Mouse (Mus musculus) midbrain, embryonic 11.5 days (tissue): Measurements from ENCODE around the gene Galt. TPM values are rescaled to one million over a fixed set of nuclear protein-coding genes. Genes with fewer than 3 reads are reported as not detected.

Experiments used
- ATAC-seq: fragments of 200-750 bp; cut with Nextera tagmentation; 2 replicates; pipeline ENCODE4 v1.8.0; 2017; ENCODE audit warnings: moderate TSS enrichment, moderate library complexity; ENCODE audit not compliant: low FRiP score
- DNase-seq: peaks from one replicate; pipeline ENCODE4 v3.0.0; 2015; ENCODE audit warnings: low spot score; ENCODE audit errors: missing footprints
- H3K27ac ChIP-seq: fragments of 300-500 bp; sonication (generic); 2 replicates; pipeline ENCODE4 v1.5.1; 2014; ENCODE audit warnings: low read depth, low read length
- H3K27me3 ChIP-seq: fragments of 300-500 bp; sonication (generic); 2 replicates; pipeline ENCODE4 v1.6.1; 2014; ENCODE audit warnings: mild to moderate bottlenecking, low read length, moderate library complexity, mixed read lengths; ENCODE audit not compliant: control insufficient read depth, insufficient read depth
- H3K36me3 ChIP-seq: fragments of 300-500 bp; sonication (generic); 2 replicates; pipeline ENCODE4 v1.6.1; 2014; ENCODE audit warnings: mild to moderate bottlenecking, low read length, moderate library complexity, mixed read lengths; ENCODE audit not compliant: control insufficient read depth, insufficient read depth
- H3K4me1 ChIP-seq: fragments of 300-500 bp; sonication (generic); 2 replicates; pipeline ENCODE4 v1.6.1; 2014; ENCODE audit warnings: low read length; ENCODE audit not compliant: control insufficient read depth, insufficient read depth
- H3K4me2 ChIP-seq: fragments of 300-500 bp; sonication (generic); 2 replicates; pipeline ENCODE4 v1.6.1; 2014; ENCODE audit warnings: mild to moderate bottlenecking, moderate library complexity
- H3K4me3 ChIP-seq: fragments of 300-500 bp; sonication (generic); 2 replicates; pipeline ENCODE4 v1.5.1; 2014; ENCODE audit warnings: low read depth, low read length
- H3K9ac ChIP-seq: fragments of 300-500 bp; sonication (generic); 2 replicates; pipeline ENCODE4 v1.6.1; 2014; ENCODE audit warnings: low read length
- H3K9me3 ChIP-seq: fragments of 300-500 bp; sonication (generic); 2 replicates; pipeline ENCODE4 v1.6.1; 2016; ENCODE audit warnings: low read length; ENCODE audit not compliant: control insufficient read depth
- WGBS: fragments of 180-500 bp; shearing (Covaris S2); extraction: QIAGEN DNeasy Blood & Tissue Kit; methylation state at CpG from one replicate; pipeline ENCODE4 v1.1.7; 2014; 5-methylcytosine and 5-hydroxymethylcytosine counted together
- polyA plus RNA-seq: library from polyadenylated mRNA; unstranded; fragments of >200 nt; fragmentation: Nextera tagmentation; extraction: Ambion mirVana; gene quantifications from 2 replicates; pipeline ENCODE4 v1.2.1, GENCODE M21; 2014

Gene Galt
- polyA plus RNA-seq, 1 experiment from 2014 or later, result 19.5 TPM

DNA sequence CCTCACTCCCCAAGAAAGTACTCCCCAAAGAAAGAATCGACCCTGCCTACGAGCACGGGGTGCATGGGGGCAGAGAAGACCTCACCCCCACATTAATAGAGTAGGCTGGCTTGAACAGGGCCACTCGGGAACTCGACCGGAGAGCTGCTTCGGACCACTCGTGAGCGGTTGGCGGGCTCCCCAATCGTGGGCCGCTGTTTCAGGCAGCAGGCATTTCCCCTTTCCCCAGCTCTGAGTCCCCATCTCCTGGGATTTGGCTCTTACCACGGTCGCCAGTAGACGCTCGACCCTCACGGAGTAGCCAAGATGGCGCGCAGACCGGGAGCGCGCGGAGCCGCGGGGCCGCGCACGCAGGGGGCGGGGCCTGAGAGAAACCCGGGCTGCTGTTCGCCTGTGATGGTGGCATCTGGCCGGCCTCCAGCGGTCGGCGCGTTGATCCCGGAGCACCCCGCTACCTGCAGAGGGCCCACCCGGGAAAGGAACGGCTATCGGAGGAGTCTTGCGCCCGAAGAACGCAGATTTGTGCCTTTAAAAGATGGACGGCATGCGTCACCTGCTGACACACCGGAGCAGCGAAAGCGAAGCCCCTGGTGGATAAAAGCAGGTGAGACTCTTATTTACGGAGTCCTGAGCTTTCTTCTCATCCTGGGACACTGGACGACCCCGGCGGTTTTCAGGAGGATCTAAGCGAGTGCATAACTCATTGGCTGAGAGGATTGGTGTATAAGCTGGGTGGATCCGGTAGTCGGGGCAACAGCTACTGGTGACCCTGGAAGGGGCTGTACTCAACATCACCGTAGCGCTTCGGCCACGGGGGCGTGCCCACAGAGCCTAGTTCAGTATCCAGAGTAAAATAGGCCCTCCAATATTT is 41.6 kb upstream of the Galt start, which contains the start of gene Rpp25l:
Gene Rpp25l (minus strand): TSS at position 338 of the 871 bp plus-strand sequence.
- Histone ChIP-seq H3K9me3 (no peaks in the 10 kb centered on the region), H3K27me3 (no peaks in the 10 kb centered on the region), H3K4me2 (peak within 1 kb of the TSS; percentile 85), H3K9ac (peak within 1 kb of the TSS; percentile 97), H3K36me3 (0 out of 2 replicates have a peak, but pooled peaks cover 3% of the 10 kb centered on the region), H3K4me1 (peaks cover 22% of the 10 kb centered on the region), H3K27ac (peak within 1 kb of the TSS; percentile 40; the same call in 1 of the 2 replicates), H3K4me3 (peak within 1 kb of the TSS; percentile 84)
- DNase-seq (peak; percentile 100), ATAC-seq (peak; percentile 82)
- under 1% methylated on average over 61 of the region's 61 CpGs for WGBS

GRCm38 (mm10) chr4:41714276-41714675 is 40.8 kb upstream of the Galt start:
- WGBS, result 12% methylated on average over 8 of the region's 8 CpGs
- Histone ChIP-seq H3K9ac (no peak overlapping the region), H3K27ac (no peak overlapping the region), H3K4me3 (no peak overlapping the region; the same call in 1 of the 2 replicates), H3K36me3 (peaks cover 8% of the 10 kb centered on the region; the same call in 1 of the 2 replicates), H3K27me3 (no peaks in the 10 kb centered on the region), H3K4me2 (peak overlapping the region; percentile 85), H3K4me1 (peaks cover 22% of the 10 kb centered on the region), H3K9me3 (no peaks in the 10 kb centered on the region)
- peak; percentile 94 for DNase-seq
- no peak for ATAC-seq

- H3K4me3 ChIP-seq, result no peak overlapping the region
- peaks cover 22% of the 10 kb centered on the region for H3K4me1 ChIP-seq
- DNase-seq (peak; percentile 82), ATAC-seq (no peak)
- H3K27me3 ChIP-seq, result no peaks in the 10 kb centered on the region
- no peak overlapping the region for H3K4me2 ChIP-seq
- WGBS, result 81% methylated on average over 8 of the region's 8 CpGs
- no peak overlapping the region for H3K27ac ChIP-seq
- no peak overlapping the region for H3K9ac ChIP-seq
- H3K36me3 ChIP-seq, result peaks cover 11% of the 10 kb centered on the region; the same call in 1 of the 2 replicates
- no peaks in the 10 kb centered on the region for H3K9me3 ChIP-seq
Observed at GRCm38 (mm10) chr4:41715082-41715481, 39.9 kb upstream of the Galt start.

DNA sequence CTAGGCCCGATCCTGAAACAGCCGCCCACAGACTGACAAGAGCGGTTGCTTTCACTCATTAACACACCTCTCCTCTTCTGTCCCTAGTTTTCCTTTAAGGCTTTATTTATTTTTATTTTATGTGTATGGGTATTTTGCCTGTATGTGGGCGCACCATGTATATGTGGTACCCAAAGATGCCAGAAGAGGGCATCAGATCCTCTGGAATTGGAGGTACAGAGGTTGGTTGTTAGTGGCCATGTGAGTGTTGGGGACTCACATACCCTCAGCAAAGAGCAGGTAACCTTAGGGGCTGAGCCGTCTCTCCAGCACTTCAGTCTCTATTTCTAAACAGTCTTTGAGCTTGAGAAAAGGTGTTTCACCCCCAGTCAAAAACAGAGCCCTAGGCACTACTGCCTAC is 39.4 kb upstream of the Galt start:
- Histone ChIP-seq H3K9me3 (no peaks in the 10 kb centered on the region), H3K36me3 (peaks cover 11% of the 10 kb centered on the region; the same call in 1 of the 2 replicates), H3K27me3 (no peaks in the 10 kb centered on the region), H3K9ac (no peak overlapping the region), H3K27ac (no peak overlapping the region), H3K4me1 (peaks cover 22% of the 10 kb centered on the region), H3K4me2 (no peak overlapping the region), H3K4me3 (no peak overlapping the region)
- ATAC-seq, result no peak
- WGBS, result 88% methylated on average over 5 of the region's 5 CpGs
- peak; percentile 85 for DNase-seq

- Histone ChIP-seq H3K4me1 (peaks cover 19% of the 10 kb centered on the region), H3K4me3 (no peak overlapping the region), H3K9me3 (no peaks in the 10 kb centered on the region), H3K9ac (no peak overlapping the region), H3K27ac (no peak overlapping the region), H3K27me3 (no peaks in the 10 kb centered on the region), H3K4me2 (no peak overlapping the region), H3K36me3 (peaks cover 11% of the 10 kb centered on the region; the same call in 1 of the 2 replicates)
- peak; percentile 77 for DNase-seq
- ATAC-seq, result no peak
- WGBS, result 75% methylated on average over 6 of the region's 6 CpGs
Observed at GRCm38 (mm10) chr4:41716834-41717233, 38.2 kb upstream of the Galt start.

DNA sequence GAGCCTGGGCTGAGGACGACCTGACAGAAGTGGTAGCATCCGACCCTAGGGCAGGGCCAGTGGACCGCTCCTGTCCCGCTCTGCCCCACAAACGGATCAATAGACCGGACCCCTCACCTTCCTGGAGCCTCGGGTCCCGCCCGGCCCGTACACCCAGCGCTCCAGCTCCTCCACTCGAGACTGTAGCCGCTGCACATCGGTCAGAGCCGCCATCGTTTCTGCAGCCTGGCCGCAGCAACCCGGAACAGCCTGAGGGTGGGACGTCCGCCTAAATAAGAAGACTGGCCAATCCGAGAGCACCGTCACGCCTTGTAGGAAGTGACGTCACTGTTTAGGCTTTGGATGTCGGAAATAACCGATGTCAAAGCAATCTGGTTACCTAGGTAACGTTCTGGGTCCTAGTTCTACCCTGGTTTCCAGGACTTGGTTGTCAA is 32.1 kb upstream of the Galt start, which contains the start of gene Dctn3:
Gene Dctn3 (minus strand): TSS at position 253 of the 434 bp plus-strand sequence.
- DNase-seq, result peak; percentile 97
- Histone ChIP-seq H3K27ac (no peak within 1 kb of the TSS), H3K4me2 (peak within 1 kb of the TSS; percentile 89), H3K36me3 (peaks cover 8% of the 10 kb centered on the region; the same call in 1 of the 2 replicates), H3K4me1 (peaks cover 14% of the 10 kb centered on the region), H3K4me3 (peak within 1 kb of the TSS; percentile 77), H3K9me3 (no peaks in the 10 kb centered on the region), H3K27me3 (peaks cover 41% of the 10 kb centered on the region), H3K9ac (peak within 1 kb of the TSS; percentile 79)
- peak; percentile 96 for ATAC-seq
- WGBS, result under 1% methylated on average over 27 of the region's 27 CpGs

DNA sequence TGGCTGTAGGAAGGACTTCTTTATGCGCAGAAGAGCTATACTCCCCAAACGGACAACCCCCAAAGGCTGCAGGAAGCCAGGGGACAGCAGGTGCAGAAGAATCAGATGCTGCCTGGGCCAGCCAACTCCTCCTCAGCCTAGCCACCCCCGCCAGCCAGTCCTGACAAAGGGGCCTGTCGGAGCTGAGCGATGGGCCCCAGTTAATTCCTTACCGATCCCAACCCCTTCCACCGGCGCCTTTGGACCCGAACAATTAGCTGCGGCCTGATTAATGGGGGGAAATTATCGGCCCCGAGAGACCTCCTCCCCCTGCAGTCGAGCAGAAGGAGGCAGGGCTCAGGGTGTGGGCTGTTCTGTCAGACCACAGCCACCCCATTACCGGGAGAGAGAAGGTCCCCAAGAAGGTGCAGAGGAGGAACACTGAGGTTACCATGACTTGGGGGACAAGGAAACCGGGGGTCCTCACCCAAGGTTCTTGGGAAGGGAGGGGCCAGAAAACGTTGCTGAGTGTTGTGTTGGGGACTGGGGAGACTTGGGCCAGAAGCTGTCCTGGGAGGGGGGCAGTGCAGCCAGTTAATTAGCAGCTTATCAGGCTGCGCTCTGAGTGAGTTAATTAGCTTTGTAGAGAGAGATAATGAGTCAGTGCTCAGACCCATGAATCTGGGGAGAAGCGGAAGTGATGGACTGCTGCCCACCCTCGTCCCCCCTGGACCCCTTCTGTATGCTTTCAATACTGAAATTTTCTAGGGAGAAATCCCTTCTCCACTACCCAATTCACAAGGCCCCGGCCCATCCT is 28.0 kb upstream of the Galt start:
- H3K9ac ChIP-seq, result no peak overlapping the region
- H3K9me3 ChIP-seq, result no peaks in the 10 kb centered on the region
- peaks cover 10% of the 10 kb centered on the region for H3K4me1 ChIP-seq
- ATAC-seq, result no peak
- DNase-seq, result no peak
- 13% methylated on average over 20 of the region's 20 CpGs for WGBS
- peak overlapping the region; percentile 18; the same call in 1 of the 2 replicates for H3K4me2 ChIP-seq
- H3K27ac ChIP-seq, result no peak overlapping the region
- H3K4me3 ChIP-seq, result no peak overlapping the region
- H3K27me3 ChIP-seq, result peaks cover 78% of the 10 kb centered on the region
- no peaks in the 10 kb centered on the region for H3K36me3 ChIP-seq

GRCm38 (mm10) chr4:41731052-41731765 is 23.8 kb upstream of the Galt start, which contains the start of gene Arid3c:
Arid3c (minus strand) TSS chr4:41731142.
- ATAC-seq, result no peak
- H3K9ac ChIP-seq, result no peak within 1 kb of the TSS
- WGBS, result 2% methylated on average over 49 of the region's 50 CpGs

More at GRCm38 (mm10) chr4:41731052-41731765, 23.8 kb upstream of the Galt start, which contains the start of gene Arid3c:
- H3K4me2 ChIP-seq, result peak within 1 kb of the TSS; percentile 45
- H3K27me3 ChIP-seq, result peaks cover 64% of the 10 kb centered on the region
- peak within 1 kb of the TSS; percentile 24 for H3K4me3 ChIP-seq
- H3K27ac ChIP-seq, result no peak within 1 kb of the TSS
- peak; percentile 93 for DNase-seq
- no peaks in the 10 kb centered on the region for H3K9me3 ChIP-seq
- no peaks in the 10 kb centered on the region for H3K4me1 ChIP-seq
- H3K36me3 ChIP-seq, result 0 out of 2 replicates have a peak, but pooled peaks cover 2% of the 10 kb centered on the region
